Mouse (Mus musculus) spleen, postnatal 14 days (tissue): ENCODE results near the gene Gm9837.

Experiments
- DNase-seq, 2 experiments: peaks; one replicate each; pipeline ENCODE4 v3.0.0; 2021 to 2022; ENCODE audit warnings: low spot score in 2 of 2

The Gm9837 gene

GRCm38 (mm10) chr11:53486822-53487594, 16.7 kb upstream of the Gm9837 start:
- no peak for DNase-seq

DNA sequence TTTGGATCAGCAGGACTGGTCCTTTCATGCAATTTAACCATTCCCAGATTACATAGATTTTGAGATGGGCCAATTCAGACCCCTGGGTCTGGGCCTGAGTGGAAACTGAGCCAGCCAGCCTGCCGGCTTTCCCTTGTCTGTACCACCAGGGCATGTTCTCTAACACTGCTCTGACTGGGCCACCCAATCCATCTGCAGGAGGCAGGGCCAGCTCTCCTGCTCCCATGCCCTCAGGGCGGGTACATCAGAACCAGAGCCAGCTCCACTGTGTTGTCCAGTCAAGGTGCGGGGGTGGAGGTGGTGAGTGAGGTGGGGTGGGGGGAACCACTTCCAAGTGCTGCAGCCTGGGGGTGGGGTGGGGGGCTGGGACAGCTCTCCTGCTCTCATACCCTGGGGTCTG, 16.1 kb upstream of the Gm9837 start:
- no peak for DNase-seq

- DNase-seq, result no peak
Measured at GRCm38 (mm10) chr11:53485719-53486118, 15.4 kb upstream of the Gm9837 start.

DNA sequence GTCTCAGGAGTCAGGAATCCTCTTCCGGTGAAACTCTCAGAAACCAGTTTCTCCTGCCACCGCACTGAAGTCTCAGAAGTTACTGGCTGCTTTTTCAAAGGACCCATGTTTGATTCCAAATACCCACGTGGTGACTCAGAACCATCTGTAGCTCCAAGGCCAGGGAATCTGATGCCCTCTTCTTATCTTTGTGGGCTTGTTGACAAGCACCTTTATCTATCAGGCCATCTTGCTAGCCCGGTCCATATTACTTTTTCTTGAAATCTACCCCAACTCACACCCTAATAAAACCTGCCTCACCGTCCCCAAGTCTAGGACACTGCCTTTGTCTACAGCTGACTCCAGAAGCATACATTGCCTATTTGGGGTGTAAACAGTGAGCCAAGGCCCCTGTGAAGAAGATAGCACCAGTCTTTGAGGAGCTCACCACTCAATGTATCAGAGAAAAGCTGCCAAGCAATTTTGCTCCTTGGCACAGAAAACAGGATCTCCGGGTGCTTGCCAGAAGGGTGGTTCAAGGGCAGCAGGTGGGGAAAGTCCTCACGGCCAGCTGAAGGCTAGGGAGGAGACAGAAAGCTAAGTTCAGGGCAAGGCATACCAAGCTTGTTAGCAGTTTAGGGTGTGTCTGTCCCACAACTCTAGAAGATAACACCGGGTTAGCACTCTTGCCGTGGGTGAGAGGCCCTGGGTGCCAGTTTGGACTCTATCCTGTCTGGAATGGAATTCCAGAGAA, 13.0 kb upstream of the Gm9837 start:
- DNase-seq, result peak; percentile 28 to 29

GRCm38 (mm10) chr11:53481088-53481730, 10.9 kb upstream of the Gm9837 start:
- no peak for DNase-seq

GRCm38 (mm10) chr11:53479783-53480301, 9.6 kb upstream of the Gm9837 start, which contains the start of the genes Gm9945 and Sowaha:
Gene Gm9945, plus strand, starts transcription at chr11:53480166.
Gene Sowaha, minus strand, starts transcription at chr11:53480274.
- peak; percentile 44 to 47 for DNase-seq

DNA sequence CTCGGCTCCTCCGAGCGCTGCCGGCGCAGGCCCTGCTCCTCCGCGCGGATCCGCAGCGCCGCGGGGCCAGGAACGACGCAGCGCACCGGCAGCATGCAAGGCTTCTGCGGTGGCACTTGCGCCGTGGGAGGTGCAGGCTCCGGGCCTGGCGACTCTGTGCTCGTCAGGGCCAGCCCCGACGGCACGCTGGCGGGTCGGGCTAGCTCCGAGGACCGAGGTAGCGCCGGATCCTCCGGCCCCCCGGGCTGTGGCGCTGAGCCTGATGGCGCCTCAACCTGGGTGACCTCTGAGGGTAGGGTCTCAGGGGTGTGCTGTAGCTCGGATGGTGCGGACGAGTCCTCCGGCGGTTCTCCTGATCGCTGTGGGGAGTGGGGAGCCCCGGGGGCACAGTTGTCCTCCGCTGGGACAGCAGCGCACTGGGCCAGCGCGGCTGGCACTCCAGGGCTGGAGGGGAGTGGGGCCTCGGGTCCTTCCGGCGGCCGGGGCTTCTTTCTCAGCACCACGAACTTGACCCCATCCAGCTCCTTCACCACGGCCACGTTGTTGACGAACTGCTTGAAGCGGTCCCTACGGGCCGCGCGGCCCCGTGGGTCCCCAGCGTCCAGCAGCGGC, 9.0 kb upstream of the Gm9837 start:
- peak; percentile 14 to 17 for DNase-seq

DNA sequence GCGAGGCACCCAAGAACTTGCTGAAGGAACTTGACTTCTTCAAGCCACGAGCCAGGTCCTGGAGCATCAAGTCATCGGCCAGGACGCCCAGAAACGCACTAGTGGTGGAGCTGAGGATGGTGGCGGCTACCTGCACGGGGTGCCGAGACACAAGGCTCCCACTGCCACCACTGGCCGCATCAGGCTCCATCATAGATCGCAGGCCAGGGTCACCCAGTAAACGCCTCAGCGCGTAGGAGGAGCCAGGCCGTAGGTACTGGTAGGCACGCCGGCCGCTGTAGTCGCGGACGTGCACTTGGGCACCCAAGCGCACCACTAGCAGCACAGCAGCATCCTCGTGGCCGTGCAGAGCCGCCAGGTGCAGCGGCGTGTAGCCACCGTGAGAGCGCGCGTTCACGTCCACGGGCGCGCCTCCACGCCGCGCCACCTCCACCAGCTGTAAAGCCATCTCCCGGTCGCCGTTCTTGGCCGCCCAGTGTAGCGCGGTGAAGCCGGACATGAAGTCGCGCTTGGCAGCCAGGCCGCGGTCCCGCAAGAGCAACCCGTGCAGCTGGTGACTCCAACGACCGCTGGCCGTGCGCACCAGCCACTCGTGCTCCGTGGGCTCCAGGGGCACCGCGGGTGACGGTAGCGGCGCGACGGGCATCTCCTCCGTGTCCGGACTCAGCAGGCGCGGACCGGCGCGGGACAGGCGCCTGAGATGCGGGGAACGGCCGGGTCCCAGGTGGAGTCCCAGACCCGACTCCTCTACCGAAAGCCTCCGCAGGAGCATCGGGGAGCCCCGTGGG, 8.3 kb upstream of the Gm9837 start:
- DNase-seq, result peak; percentile 14 to 19

DNA sequence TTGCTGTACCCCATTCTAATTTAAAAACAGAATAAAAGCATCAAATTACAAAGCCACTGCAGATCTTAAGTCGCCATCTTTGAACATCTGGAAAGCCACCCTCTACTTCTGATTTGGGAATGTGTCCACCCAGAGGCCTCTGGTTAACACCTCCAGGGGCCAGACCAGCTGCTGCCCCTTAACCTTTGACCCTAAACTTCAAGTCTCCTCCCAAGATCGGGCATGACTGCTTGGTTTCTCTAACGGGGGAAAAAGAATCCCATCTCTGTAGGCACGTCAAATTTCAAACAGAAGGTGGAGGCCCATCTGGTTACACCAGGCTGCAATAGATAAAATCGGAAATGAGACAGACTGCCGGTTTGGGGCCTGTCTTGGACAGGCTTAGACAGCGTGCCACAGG, 7.6 kb upstream of the Gm9837 start:
- DNase-seq, result no peak

DNA sequence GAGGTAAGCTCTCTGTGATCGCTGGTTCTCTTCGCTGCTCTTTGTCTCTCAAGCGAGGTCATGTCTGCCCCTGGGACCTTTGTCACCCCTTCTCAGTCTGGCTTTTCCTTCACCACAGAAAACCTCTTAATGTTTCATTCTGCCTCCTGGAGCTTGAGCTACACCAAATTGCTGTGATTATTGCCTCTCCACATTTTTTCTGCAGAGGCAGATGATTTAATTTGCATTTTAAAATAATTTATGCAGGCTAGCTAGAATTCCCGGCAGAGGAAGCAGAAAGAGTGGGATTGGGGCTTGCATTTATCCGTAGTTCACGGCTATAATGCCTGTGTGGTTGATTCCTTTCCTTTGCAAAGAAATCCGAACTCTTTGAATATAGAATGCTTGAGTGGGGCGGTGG, 5.3 kb upstream of the Gm9837 start:
- no peak for DNase-seq

- DNase-seq, result no peak
Measured at GRCm38 (mm10) chr11:53472709-53473108, 2.4 kb upstream of the Gm9837 start.

DNA sequence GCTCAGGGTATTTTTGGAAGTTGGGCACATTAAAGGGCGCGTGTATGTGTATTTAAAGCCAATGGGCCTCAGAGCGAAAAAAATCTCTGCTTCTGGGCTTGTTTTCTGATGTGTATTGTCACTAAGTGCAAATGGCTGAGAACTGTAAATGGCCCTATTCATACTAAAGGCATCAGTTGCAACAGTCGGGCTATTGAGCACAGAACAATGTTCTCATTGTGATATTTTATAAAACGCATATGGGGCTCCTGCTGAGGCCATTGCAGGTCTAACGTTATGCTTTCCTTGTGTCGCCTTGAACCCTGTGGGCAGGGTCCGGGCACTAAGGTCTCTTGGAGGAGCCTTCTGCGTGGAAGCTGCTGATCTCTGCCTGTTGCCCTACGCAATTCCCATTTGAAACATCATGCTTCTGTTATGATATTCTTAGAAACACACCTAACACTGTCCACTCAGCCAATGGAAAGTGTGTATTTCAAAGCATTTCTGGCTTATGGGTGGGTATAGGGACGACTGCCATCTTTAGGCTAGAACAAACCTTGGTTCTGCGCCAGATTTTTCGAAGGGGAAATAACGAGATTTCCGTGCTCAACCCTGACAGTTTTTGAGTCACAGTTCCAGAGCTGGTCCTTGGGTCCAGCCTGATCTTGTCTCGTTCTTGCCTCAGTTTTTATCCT, 848 bp downstream of the Gm9837 start:
- DNase-seq, result no peak

GRCm38 (mm10) chr11:53466231-53466971, 3.9 kb downstream of the Gm9837 start:
- DNase-seq, result peak; percentile 15 to 28

DNA sequence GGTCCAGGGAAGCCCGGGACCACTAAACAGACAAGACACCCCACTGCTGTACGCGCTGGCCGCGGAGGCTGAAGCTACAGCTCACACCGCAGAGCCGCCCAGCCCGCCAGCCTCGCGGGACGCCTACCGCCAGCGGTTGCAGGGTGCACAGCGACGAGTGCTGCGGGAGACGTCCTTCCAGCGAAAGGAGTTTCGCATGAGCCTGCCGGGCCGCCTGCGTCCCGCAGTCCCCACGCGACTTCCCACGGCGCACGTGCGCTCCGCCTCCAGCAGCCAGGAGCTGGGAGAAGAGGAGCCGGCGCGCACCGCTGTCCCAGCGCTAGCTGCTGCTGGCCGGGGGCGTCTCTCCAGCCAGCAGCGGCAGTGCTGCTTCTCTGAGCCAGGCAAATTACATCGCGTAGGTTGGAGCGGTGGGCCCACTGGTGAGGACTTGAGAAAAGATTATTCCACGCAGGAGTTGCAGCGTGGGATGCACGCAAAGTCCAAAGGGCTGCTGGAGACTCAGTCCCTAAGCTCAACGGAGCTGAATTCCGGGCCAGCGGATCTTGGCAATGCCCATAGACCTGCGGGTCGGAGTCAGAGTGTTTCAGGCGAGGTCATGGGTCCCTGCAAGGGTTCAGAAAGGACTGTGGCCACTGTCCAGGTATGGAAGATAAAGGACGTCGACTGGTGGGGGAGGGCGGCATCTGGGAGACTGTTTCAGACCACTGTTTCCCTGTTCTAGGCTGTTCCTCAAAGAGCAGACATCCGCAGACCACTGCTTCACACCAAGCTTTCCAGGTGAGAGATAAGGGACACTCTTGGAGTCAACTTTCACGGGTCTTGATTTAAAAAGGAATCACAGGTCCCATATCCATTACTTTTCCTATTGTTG, 6.5 kb downstream of the Gm9837 start:
- DNase-seq, result no peak

DNA sequence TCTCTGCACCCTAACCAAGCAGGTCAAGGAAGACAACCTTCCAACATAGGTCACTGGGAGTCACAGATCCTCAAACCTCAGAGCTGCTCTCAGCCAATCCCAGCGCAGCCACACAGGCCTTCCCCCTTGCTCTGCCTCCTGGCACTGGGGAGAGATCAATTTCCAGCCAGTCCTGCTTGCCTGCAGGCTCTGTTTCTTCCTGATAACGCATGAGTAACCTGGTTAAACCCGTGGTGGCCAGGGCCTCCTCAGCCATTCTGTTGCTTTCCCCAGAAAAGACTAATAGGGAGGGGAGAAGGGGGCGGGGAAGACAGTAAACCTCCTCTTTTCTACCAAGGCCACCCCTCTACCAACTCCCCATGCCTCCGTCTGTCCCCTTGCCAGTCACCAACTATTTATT, 8.6 kb downstream of the Gm9837 start:
- no peak for DNase-seq

- no peak for DNase-seq
Measured at GRCm38 (mm10) chr11:53460192-53460591, 10.1 kb downstream of the Gm9837 start.

DNA sequence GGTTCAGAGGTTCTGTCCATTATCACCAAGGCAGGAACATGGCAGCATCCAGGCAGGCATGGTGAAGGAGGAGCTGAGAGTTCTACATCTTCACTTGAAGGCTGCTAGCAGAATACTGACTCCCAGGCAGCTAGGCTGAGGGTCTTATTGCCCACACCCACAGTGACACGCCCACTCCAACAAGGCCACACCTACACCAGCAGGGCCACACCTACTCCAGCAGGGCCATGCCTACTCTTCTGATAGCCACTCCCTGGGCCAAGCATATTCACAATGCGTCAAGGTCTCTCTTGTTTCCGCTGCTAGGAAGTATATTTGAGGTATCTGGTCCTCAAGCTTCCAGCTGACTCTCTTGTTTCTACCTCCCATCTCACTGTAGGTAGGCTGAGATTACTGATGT, 11.3 kb downstream of the Gm9837 start:
- DNase-seq, result no peak

DNA sequence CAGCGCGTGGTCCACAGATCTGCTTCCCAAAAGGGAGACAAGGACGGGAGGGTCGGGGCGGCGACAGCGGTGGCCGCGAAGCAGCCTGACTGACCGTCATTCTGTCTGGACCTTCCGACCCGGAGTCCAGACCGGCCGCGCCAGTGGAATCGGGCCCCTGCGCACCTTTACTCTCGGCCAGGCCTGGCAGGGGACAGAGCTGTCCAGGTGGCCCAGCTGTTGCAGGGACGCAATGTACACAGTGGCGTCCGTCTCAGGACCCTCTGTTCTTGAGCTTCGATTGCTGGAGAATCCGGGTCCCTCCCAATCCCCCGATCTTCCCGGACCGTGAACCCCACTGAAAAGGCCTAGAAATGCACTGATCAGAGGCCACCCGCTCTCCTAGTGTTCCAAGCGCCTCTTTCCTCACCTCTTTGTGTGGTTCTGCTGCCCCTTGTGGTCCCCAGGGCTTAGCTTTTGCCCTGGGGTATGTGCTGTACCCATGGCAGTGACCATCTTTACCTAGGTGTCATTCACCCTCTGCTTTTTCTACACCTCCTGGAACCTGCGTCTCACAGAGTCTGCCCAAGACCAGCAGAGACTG, 12.8 kb downstream of the Gm9837 start:
- no peak for DNase-seq
